Mouse (Mus musculus) cerebellum, postnatal 25 days (tissue): ENCODE measurements at regions not wholly inside any gene's neighbourhood (a gene's known extent, or its start where the extent isn't known, plus 50 kb on each side); places are given as distances from the start of the nearest gene placed in this dataset.

ENCODE experiments used
- DNase-seq, 2 experiments: peaks; one replicate each; pipeline ENCODE4 v3.0.0; 2021; ENCODE audit warnings: mixed read lengths in 2 of 2

- no peak for DNase-seq
These were observed 201.8 kb downstream of the Nfkbiz start for GRCm38 (mm10) chr16:55636667-55637450.

- no peak for DNase-seq
These were observed 202.5 kb downstream of the Nfkbiz start for GRCm38 (mm10) chr16:55636224-55636623.

- DNase-seq, result no peak
These were observed 204.0 kb downstream of the Nfkbiz start for GRCm38 (mm10) chr16:55634691-55635090.

- DNase-seq, result no peak
These were observed 206.5 kb downstream of the Nfkbiz start for GRCm38 (mm10) chr16:55632220-55632619.

GRCm38 (mm10) chr16:55631637-55632036 lies 207.1 kb downstream of the Nfkbiz start:
- no peak for DNase-seq

GRCm38 (mm10) chr16:55631048-55631447 lies 207.7 kb downstream of the Nfkbiz start:
- no peak for DNase-seq

GRCm38 (mm10) chr16:55627531-55627930 lies 211.2 kb downstream of the Nfkbiz start:
- DNase-seq, result no peak

- DNase-seq, result no peak
These were observed 215.3 kb downstream of the Nfkbiz start for GRCm38 (mm10) chr16:55623422-55623821.

- DNase-seq, result no peak
These were observed 219.0 kb downstream of the Nfkbiz start for GRCm38 (mm10) chr16:55619731-55620130.

GRCm38 (mm10) chr16:55617958-55618357 lies 220.7 kb downstream of the Nfkbiz start:
- no peak for DNase-seq

- no peak for DNase-seq
These were observed 221.2 kb downstream of the Nfkbiz start for GRCm38 (mm10) chr16:55617506-55617905.

GRCm38 (mm10) chr16:55616408-55617120 lies 222.1 kb downstream of the Nfkbiz start:
- DNase-seq, result no peak

- no peak for DNase-seq
These were observed 225.8 kb downstream of the Nfkbiz start for GRCm38 (mm10) chr16:55612873-55613272.

- DNase-seq, result no peak
These were observed 226.7 kb downstream of the Nfkbiz start for GRCm38 (mm10) chr16:55612001-55612400.

GRCm38 (mm10) chr16:55611172-55611571 lies 227.5 kb downstream of the Nfkbiz start:
- no peak for DNase-seq

GRCm38 (mm10) chr16:55608361-55608760 lies 230.3 kb downstream of the Nfkbiz start:
- no peak for DNase-seq

GRCm38 (mm10) chr16:55606447-55607239 lies 232.1 kb downstream of the Nfkbiz start:
- no peak for DNase-seq

- no peak for DNase-seq
These were observed 235.1 kb downstream of the Nfkbiz start for GRCm38 (mm10) chr16:55603611-55604010.

- no peak for DNase-seq
These were observed 249.2 kb downstream of the Nfkbiz start for GRCm38 (mm10) chr16:55589382-55589956.

- DNase-seq, result no peak
These were observed 251.6 kb downstream of the Nfkbiz start for GRCm38 (mm10) chr16:55587138-55587537.

- no peak for DNase-seq
These were observed 255.8 kb downstream of the Nfkbiz start for GRCm38 (mm10) chr16:55582906-55583305.

GRCm38 (mm10) chr16:55582029-55582428 lies 256.7 kb downstream of the Nfkbiz start:
- DNase-seq, result no peak

- DNase-seq, result no peak
These were observed 257.9 kb downstream of the Nfkbiz start for GRCm38 (mm10) chr16:55580827-55581226.
